Mouse (Mus musculus) right cerebral cortex, postnatal 25 days (tissue): ENCODE measurements at regions not wholly inside any gene's neighbourhood (a gene's known extent, or its start where the extent isn't known, plus 50 kb on each side); places are given as distances from the start of the nearest gene placed in this dataset.
A peak's percentile ranks its signal among the peaks of the same experiment; 100 is the strongest.
"Not testable (repeated sequence)": the region's sequence is repeated elsewhere in the genome, so short reads cannot be mapped to it uniquely, and the experiment has no call there.

Experiments used
- DNase-seq: peaks from one replicate; pipeline ENCODE4 v3.0.0; 2022

DNA sequence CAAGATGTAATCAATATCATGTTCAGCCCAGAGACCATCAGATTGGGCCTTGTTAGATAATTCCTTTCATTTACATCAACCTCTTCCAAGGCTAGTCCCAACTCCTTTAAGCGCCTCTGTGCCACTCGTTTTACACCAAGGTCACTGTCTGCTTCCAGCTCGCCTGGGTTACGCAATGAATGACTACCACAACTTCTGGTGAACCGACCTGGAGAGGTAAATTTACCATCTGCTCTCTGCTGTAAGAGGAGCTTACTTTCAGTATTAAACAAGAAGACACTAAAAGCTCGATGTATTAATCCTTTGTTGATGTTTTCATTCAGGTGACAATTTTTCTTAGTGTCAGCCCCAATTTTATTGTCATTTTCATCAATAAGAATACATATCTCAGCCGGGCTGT, 51.7 kb upstream of the Fam174b start:
- no peak for DNase-seq

- not testable (repeated sequence) for DNase-seq
Observed at GRCm38 (mm10) chr7:73686245-73686644, 53.9 kb upstream of the Fam174b start.

- DNase-seq = no peak
Observed at GRCm38 (mm10) chr7:73682756-73683155, 57.3 kb upstream of the Fam174b start.

DNA sequence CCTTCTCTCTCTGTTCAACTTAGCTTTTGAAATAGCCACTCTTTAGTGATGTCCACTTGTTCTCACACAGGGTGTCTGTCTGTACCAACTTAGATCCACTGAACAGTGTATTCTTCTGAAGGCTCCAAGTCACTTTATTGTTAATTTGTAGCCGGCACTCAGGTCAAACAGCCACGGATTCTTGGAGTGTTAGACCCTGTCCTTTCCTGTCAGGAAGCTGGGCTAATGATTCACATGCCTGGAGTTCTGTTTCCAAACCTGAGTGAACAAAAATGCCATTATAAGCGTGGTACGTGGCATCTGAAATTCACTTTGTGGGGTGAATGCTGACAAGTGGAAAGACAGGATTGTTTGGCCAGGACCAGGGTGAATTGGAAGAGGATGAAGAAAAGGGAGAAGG, 69.5 kb upstream of the Fam174b start:
- no peak for DNase-seq

- DNase-seq = no peak
Observed at GRCm38 (mm10) chr7:73668791-73669190, 71.3 kb upstream of the Fam174b start.

DNA sequence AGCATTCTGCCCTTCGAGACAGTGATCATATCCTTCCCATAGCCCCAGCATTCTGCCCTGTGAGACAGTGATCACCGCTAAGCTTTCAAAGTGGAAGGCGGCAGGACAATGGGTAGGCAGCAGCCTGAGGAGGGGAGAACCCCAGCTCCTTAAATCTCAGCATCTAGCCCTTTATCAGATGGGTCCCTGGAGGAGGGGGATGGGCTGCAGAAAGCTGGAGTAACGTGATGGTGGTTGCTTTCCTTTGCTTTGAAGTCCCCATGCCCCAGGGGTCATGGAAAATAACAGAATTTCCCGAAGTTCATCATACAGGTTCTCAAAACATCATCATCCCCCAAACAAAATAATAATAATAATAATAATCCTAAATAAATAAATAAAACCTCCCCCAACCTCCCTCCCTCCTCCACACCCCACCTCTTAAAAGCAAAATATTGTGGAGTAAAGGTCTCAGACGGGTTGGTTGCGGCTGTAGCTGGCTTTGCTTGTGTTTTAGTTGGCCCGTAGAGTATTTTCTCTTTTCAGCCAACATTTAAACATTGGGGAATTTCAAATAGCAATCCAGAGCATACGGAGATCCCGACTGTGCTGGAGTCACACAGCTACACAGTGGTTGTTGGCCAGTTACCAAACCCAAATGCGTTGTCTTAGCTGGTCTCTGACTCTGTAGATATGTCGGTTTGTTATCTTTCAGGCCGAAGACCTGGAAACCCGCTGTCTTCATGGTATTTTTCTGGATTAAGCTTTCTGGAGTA, 73.0 kb upstream of the Fam174b start:
- no peak for DNase-seq

GRCm38 (mm10) chr7:73664962-73665361, 75.1 kb upstream of the Fam174b start:
- DNase-seq = no peak

- DNase-seq = no peak
Observed at GRCm38 (mm10) chr7:73662536-73662935, 77.6 kb upstream of the Fam174b start.

DNA sequence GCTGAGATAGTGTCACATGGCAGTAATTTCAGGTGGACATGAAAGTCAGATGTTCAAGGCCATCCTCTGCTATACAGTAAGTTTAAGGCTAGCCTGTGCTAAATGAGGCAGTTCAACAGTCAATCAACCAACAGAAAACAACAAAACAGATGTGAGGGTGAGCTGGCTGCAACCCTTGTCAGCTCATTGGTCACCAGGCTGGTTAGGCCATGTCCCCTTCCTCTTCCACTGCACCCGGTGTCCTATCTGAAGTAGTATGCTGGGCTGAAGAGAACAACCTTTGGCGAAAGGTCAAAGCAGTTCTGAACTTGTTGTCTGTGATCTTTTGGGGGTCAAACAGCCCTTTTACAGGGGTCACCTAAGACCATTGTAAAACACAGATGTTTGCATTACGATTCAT, 78.2 kb upstream of the Fam174b start:
- no peak for DNase-seq

- no peak for DNase-seq
Observed at GRCm38 (mm10) chr7:73659551-73659950, 80.6 kb upstream of the Fam174b start.

DNA sequence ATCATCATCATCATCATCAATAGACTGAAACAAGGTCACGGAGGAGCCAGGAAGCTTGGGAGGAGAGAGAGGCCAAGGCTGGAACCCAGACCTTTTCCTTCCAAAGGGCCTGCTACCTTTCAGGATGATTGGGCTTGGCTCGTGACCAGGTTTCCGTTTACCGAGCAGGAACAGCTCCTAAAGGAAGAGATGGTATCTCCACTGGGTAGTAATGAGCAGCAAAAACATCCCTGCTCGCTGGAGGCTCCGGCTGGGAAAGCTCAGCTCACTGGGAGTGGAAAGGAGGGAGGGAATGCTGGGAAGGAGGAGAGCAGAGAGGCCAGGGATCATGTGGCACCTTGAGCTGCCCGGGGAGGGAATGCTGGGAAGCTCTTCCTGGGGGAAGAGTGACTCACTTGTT, 82.8 kb upstream of the Fam174b start:
- no peak for DNase-seq

- DNase-seq = not testable (repeated sequence)
Observed at GRCm38 (mm10) chr7:73656424-73656795, 83.7 kb upstream of the Fam174b start.

DNA sequence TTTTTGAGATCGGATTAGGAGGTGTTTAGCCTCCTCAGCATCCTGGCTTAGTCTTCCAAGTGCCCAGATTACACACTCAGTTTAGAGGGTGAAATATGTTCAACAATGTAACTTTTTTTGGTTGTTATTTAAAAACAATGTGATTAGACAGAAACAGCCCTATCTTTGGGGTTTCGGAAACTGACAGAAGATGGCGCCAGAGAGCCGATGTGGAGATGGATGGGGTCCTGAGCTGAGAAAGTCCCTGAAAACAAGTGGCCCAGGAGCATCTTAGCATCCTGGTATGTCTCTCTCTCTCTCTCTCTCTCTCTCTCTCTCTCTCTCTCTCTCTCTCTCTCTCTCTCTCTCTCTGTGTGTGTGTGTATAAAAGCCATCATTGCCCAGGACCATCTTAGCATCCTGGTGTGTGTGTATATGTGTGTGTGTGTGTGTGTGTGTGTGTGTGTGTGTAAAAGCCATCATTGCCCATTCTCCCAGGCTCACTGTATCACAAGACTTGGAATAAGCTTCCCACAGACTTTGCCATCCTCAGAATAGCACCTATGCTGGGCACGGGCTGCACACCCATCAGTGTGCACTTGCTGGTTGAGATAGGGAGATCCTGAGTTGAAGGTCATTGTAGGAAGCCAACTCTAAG, 84.2 kb upstream of the Fam174b start:
- DNase-seq = peak; percentile 54

GRCm38 (mm10) chr7:73654193-73654871, 85.8 kb upstream of the Fam174b start:
- peak; percentile 25 for DNase-seq

DNA sequence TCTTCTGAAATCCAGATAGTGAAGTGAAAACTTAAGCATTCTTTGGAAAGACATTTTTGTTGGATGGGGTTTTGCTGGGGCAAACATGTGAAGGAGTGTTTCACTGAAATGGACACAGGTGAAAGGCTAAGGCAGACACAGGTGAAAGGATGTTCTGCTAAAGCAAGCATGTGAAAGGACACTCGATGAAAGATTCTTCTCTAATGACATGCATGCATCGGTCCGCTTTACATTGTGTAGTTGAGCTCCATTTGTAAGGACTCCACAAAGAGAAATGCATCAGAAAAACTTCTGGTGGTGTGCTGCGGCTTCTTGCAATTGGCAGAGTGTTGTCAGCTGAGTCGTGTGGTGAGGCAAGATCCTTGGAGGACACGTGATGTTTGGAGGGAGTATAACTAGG, 89.2 kb upstream of the Fam174b start:
- DNase-seq = no peak

- peak; percentile 72 for DNase-seq
Observed at GRCm38 (mm10) chr7:73648010-73648409, 92.1 kb upstream of the Fam174b start.

GRCm38 (mm10) chr7:73647140-73647539, 93.0 kb upstream of the Fam174b start:
- peak; percentile 23 for DNase-seq

- DNase-seq = no peak
Observed at GRCm38 (mm10) chr7:73646711-73647110, 93.4 kb upstream of the Fam174b start.

GRCm38 (mm10) chr7:73644362-73644904, 95.7 kb upstream of the Fam174b start:
- DNase-seq = no peak

GRCm38 (mm10) chr7:73643993-73644335, 96.1 kb upstream of the Fam174b start:
- DNase-seq = no peak

DNA sequence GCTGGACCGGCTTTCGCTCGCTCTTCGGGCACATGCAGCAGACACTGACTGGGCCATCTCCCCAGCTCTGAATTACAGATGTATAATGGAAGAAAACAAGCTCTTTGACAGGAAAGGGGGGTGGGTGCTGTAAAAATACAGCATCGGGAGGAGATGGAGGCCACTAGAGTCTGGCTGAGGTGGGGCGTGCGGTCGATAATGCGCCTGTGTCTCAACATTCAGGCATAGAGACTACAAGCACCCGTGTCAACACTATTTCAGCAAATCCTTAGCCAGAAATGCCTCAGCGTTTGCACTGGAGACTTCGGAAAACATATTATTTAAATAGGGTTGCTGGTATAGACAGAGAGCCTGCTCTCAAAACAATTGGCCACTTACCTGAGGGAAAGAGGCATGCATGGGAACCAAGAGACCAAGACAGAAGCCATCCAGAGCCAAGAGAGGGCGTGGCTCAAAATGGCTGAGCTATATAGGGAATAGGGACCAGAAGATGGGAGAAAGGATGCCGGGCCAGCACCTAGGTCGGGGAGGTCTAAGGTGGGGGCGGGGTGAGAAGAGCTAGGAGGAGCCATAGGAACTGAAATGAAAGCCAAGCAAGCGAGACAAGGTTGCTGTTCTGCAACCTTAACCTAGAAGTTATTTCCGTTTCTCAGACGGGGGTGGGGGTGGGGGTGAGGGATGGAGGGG, 96.7 kb upstream of the Fam174b start:
- no peak for DNase-seq

DNA sequence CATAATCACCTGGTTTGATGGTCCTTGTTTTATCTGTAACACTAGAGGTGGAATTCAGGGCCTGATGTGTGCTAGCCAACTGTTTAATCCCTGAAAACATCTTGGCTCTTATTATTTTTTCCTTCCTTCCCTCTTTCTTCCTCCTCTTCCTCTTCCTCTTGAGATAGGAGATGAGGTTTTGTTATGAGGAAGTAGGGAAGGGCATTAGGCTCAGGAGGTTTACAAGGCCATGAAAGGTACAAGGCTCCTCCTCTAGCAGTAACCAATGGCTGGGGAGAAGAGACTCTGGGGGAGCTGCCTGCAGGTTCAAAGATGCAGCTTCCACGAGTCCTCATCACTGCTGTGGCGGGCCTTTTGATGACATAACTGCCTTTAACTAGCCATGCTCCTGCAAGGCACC, 98.6 kb upstream of the Chd2 start:
- DNase-seq = no peak

DNA sequence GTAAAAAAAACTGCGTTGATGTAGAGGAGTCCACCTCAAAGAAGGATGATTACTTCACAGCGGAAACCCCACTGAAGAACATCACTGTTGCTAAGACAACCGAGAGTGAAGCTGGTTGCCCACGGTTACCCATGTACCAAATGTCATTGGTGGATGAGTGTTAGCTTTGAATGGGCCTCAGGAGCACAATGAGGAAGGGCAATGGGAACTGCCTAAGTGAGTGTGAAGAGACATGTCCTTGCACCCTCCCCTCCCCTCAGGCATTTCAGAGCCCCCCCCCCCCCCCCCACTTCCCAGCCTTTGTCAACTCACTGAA, 96.1 kb upstream of the Chd2 start:
- peak; percentile 18 for DNase-seq
